Mouse (Mus musculus) hindbrain, embryonic 16.5 days (tissue): ENCODE data around the gene Ghr. TPM values are rescaled to one million over a fixed set of nuclear protein-coding genes. Genes with fewer than 3 reads are reported as not detected.

ENCODE experiments used
- ATAC-seq: fragments of 200-750 bp; cut with Nextera tagmentation; 2 replicates; pipeline ENCODE4 v1.8.0; 2017; ENCODE audit warnings: moderate TSS enrichment, moderate library complexity
- H3K27ac ChIP-seq: fragments of 300-500 bp; sonication (generic); 2 replicates; pipeline ENCODE4 v1.5.1; 2014; ENCODE audit warnings: low read depth, mild to moderate bottlenecking, control low read depth, low read length, moderate library complexity
- H3K27me3 ChIP-seq: fragments of 300-500 bp; sonication (generic); replicated peaks from 2 replicates; pipeline ENCODE4 v1.6.1; 2014; ENCODE audit warnings: low read length; ENCODE audit not compliant: control insufficient read depth, insufficient read depth
- H3K36me3 ChIP-seq: fragments of 300-500 bp; sonication (generic); 2 replicates; pipeline ENCODE4 v1.6.1; 2014; ENCODE audit warnings: mild to moderate bottlenecking, low read length, moderate library complexity, mixed read lengths; ENCODE audit not compliant: control insufficient read depth, insufficient read depth
- H3K4me1 ChIP-seq: fragments of 300-500 bp; sonication (generic); 2 replicates; pipeline ENCODE4 v1.6.1; 2014; ENCODE audit warnings: low read depth, low read length; ENCODE audit not compliant: control insufficient read depth, insufficient read depth
- H3K4me2 ChIP-seq: fragments of 300-500 bp; sonication (generic); 2 replicates; pipeline ENCODE4 v1.6.1; 2014; ENCODE audit warnings: mild to moderate bottlenecking, low read length, control low read depth, moderate library complexity
- H3K4me3 ChIP-seq: fragments of 300-500 bp; sonication (generic); 2 replicates; pipeline ENCODE4 v1.5.1; 2014; ENCODE audit warnings: mild to moderate bottlenecking, low read length, control low read depth, moderate library complexity
- H3K9ac ChIP-seq: fragments of 300-500 bp; sonication (generic); 2 replicates; pipeline ENCODE4 v1.6.1; 2014; ENCODE audit warnings: low read depth, mild to moderate bottlenecking, control low read depth, low read length, moderate library complexity
- H3K9me3 ChIP-seq: fragments of 300-500 bp; sonication (generic); 2 replicates; pipeline ENCODE4 v1.6.1; 2014; ENCODE audit warnings: mild to moderate bottlenecking, low read length, moderate library complexity; ENCODE audit not compliant: control insufficient read depth
- WGBS: fragments of 180-500 bp; shearing (Covaris S2); extraction: QIAGEN DNeasy Blood & Tissue Kit; methylation state at CpG from one replicate; pipeline ENCODE4 v1.1.7; 2014; 5-methylcytosine and 5-hydroxymethylcytosine counted together
- polyA plus RNA-seq: library from polyadenylated mRNA; unstranded; fragments of >200 nt; fragmentation: Nextera tagmentation; extraction: Ambion mirVana; gene quantifications from 2 replicates; pipeline ENCODE4 v1.2.1, GENCODE M21; 2015

Ghr gene
- polyA plus RNA-seq, 1 experiment from 2014 or later = 10.0 TPM

GRCm38 (mm10) chr15:3319929-3320328, 263.4 kb downstream of the Ghr start:
- no peak overlapping the region for H3K27ac ChIP-seq
- ATAC-seq = no peak
- 82% methylated on average over 9 of the region's 9 CpGs for WGBS
- no peak overlapping the region for H3K9ac ChIP-seq
- no peaks in the 10 kb centered on the region for H3K36me3 ChIP-seq
- no peak overlapping the region for H3K4me3 ChIP-seq
- no peaks in the 10 kb centered on the region for H3K4me1 ChIP-seq
- H3K27me3 ChIP-seq = no peaks in the 10 kb centered on the region
- H3K9me3 ChIP-seq = no peaks in the 10 kb centered on the region
- H3K4me2 ChIP-seq = no peak overlapping the region

- Histone ChIP-seq H3K27ac (no peak overlapping the region), H3K36me3 (no peaks in the 10 kb centered on the region), H3K4me2 (no peak overlapping the region), H3K27me3 (no peaks in the 10 kb centered on the region), H3K9ac (no peak overlapping the region), H3K4me3 (no peak overlapping the region), H3K9me3 (no peaks in the 10 kb centered on the region), H3K4me1 (no peaks in the 10 kb centered on the region)
- no peak for ATAC-seq
- 84% methylated on average over 2 of the region's 2 CpGs for WGBS
Observed at GRCm38 (mm10) chr15:3316617-3317016, 266.7 kb downstream of the Ghr start.

GRCm38 (mm10) chr15:3312937-3313336, 270.4 kb downstream of the Ghr start:
- H3K4me2 ChIP-seq = no peak overlapping the region
- no peaks in the 10 kb centered on the region for H3K4me1 ChIP-seq
- H3K36me3 ChIP-seq = no peaks in the 10 kb centered on the region
- H3K9me3 ChIP-seq = no peaks in the 10 kb centered on the region
- ATAC-seq = no peak
- H3K27me3 ChIP-seq = no peaks in the 10 kb centered on the region
- H3K4me3 ChIP-seq = no peak overlapping the region
- H3K27ac ChIP-seq = no peak overlapping the region
- no peak overlapping the region for H3K9ac ChIP-seq

- Histone ChIP-seq H3K27me3 (no peaks in the 10 kb centered on the region), H3K36me3 (no peaks in the 10 kb centered on the region), H3K27ac (no peak overlapping the region), H3K9ac (no peak overlapping the region), H3K4me3 (no peak overlapping the region), H3K9me3 (no peaks in the 10 kb centered on the region), H3K4me2 (no peak overlapping the region), H3K4me1 (no peaks in the 10 kb centered on the region)
- 95% methylated on average over 3 of the region's 3 CpGs for WGBS
- no peak for ATAC-seq
Observed at GRCm38 (mm10) chr15:3309856-3310255, 273.4 kb downstream of the Ghr start.

GRCm38 (mm10) chr15:3303426-3303825, 279.9 kb downstream of the Ghr start, which contains the start of gene Ccdc152:
TSS of gene Ccdc152 (minus strand) at chr15:3303526.
- Histone ChIP-seq H3K4me1 (no peaks in the 10 kb centered on the region), H3K27ac (no peak within 1 kb of the TSS), H3K36me3 (no peaks in the 10 kb centered on the region), H3K4me2 (no peak within 1 kb of the TSS), H3K9ac (no peak within 1 kb of the TSS), H3K9me3 (no peaks in the 10 kb centered on the region), H3K4me3 (no peak within 1 kb of the TSS), H3K27me3 (no peaks in the 10 kb centered on the region)
- ATAC-seq = no peak
- 95% methylated on average over 12 of the region's 12 CpGs for WGBS

GRCm38 (mm10) chr15:3300361-3301100, 282.8 kb downstream of the Ghr start:
- Histone ChIP-seq H3K4me1 (no peaks in the 10 kb centered on the region), H3K9ac (no peak overlapping the region), H3K36me3 (no peaks in the 10 kb centered on the region), H3K4me2 (no peak overlapping the region), H3K27me3 (no peaks in the 10 kb centered on the region), H3K9me3 (no peaks in the 10 kb centered on the region), H3K4me3 (no peak overlapping the region), H3K27ac (no peak overlapping the region)
- ATAC-seq = no peak
- WGBS = 83% methylated on average over 4 of the region's 4 CpGs

GRCm38 (mm10) chr15:3297615-3298014, 285.7 kb downstream of the Ghr start:
- Histone ChIP-seq H3K36me3 (no peaks in the 10 kb centered on the region), H3K4me1 (no peaks in the 10 kb centered on the region), H3K9ac (no peak overlapping the region)

GRCm38 (mm10) chr15:3295986-3296385, 287.3 kb downstream of the Ghr start:
- H3K27me3 ChIP-seq = no peaks in the 10 kb centered on the region
- H3K9me3 ChIP-seq = no peaks in the 10 kb centered on the region
- H3K9ac ChIP-seq = no peak overlapping the region
- no peaks in the 10 kb centered on the region for H3K4me1 ChIP-seq
- no peak for ATAC-seq
- 90% methylated on average over 1 of the region's 1 CpGs for WGBS
- no peaks in the 10 kb centered on the region for H3K36me3 ChIP-seq
- H3K27ac ChIP-seq = no peak overlapping the region
- H3K4me3 ChIP-seq = no peak overlapping the region
- no peak overlapping the region for H3K4me2 ChIP-seq

More at GRCm38 (mm10) chr15:3297615-3298014, 285.7 kb downstream of the Ghr start:
- no peak overlapping the region for H3K4me3 ChIP-seq
- no peaks in the 10 kb centered on the region for H3K27me3 ChIP-seq
- no peak overlapping the region for H3K27ac ChIP-seq
- H3K9me3 ChIP-seq = no peaks in the 10 kb centered on the region
- no peak for ATAC-seq
- WGBS = 88% methylated on average over 8 of the region's 8 CpGs
- no peak overlapping the region for H3K4me2 ChIP-seq

- no peaks in the 10 kb centered on the region for H3K27me3 ChIP-seq
- H3K27ac ChIP-seq = no peak overlapping the region
- H3K9me3 ChIP-seq = no peaks in the 10 kb centered on the region
- ATAC-seq = no peak
- H3K4me1 ChIP-seq = no peaks in the 10 kb centered on the region
- 51% methylated on average over 1 of the region's 1 CpGs for WGBS
- no peak overlapping the region for H3K9ac ChIP-seq
- H3K4me3 ChIP-seq = no peak overlapping the region
- no peak overlapping the region for H3K4me2 ChIP-seq
- H3K36me3 ChIP-seq = no peaks in the 10 kb centered on the region
Observed at GRCm38 (mm10) chr15:3293477-3293876, 289.8 kb downstream of the Ghr start.
